Mouse (Mus musculus) spleen, adult 2 months (tissue): ENCODE measurements at regions not wholly inside any gene's neighbourhood (a gene's known extent, or its start where the extent isn't known, plus 50 kb on each side); places are given as distances from the start of the nearest gene placed in this dataset.

Experiments
- CTCF ChIP-seq: fragments of 200-500 bp; IDR thresholded peaks from 2 replicates; pipeline ENCODE4 v1.5.1; 2011; ENCODE audit warnings: mild to moderate bottlenecking, inconsistent platforms; ENCODE audit not compliant: insufficient read depth, insufficient read length, insufficient replicate concordance; ENCODE audit errors: extremely low read depth
- POLR2A ChIP-seq: fragments of 200-500 bp; IDR thresholded peaks from 2 replicates; pipeline ENCODE4 v1.6.1; 2011; ENCODE audit warnings: low read depth, low read length, inconsistent platforms

- TF ChIP-seq CTCF: no peak
- TF ChIP-seq POLR2A: no peak
These were observed 119.1 kb upstream of the Slc24a5 start for GRCm38 (mm10) chr2:124948812-124949211.
